Mouse (Mus musculus) neural tube, embryonic 15.5 days (tissue): ENCODE measurements around the gene Gm37419. TPM values are rescaled to one million over a fixed set of nuclear protein-coding genes. Genes with fewer than 3 reads are reported as not detected.
A peak's percentile ranks its signal among the peaks of the same experiment; 100 is the strongest.

Source experiments
- ATAC-seq: fragments of 200-750 bp; cut with Nextera tagmentation; 2 replicates; pipeline ENCODE4 v1.8.0; 2017; ENCODE audit warnings: mild to moderate bottlenecking, moderate TSS enrichment, moderate library complexity; ENCODE audit not compliant: low FRiP score
- H3K27ac ChIP-seq: fragments of 300-500 bp; sonication (generic); replicated peaks from 2 replicates; pipeline ENCODE4 v1.5.1; 2015; ENCODE audit warnings: mild to moderate bottlenecking, inconsistent platforms
- H3K27me3 ChIP-seq: fragments of 300-500 bp; sonication (generic); replicated peaks from 2 replicates; pipeline ENCODE4 v1.6.1; 2015; ENCODE audit warnings: inconsistent platforms
- H3K36me3 ChIP-seq: fragments of 300-500 bp; sonication (generic); 2 replicates; pipeline ENCODE4 v1.6.1; 2015; ENCODE audit warnings: inconsistent platforms
- H3K4me1 ChIP-seq: fragments of 300-500 bp; sonication (generic); 2 replicates; pipeline ENCODE4 v1.6.1; 2015; ENCODE audit warnings: inconsistent platforms
- H3K4me2 ChIP-seq: fragments of 300-500 bp; sonication (generic); 2 replicates; pipeline ENCODE4 v1.6.1; 2015; ENCODE audit warnings: inconsistent platforms, mild to moderate bottlenecking, moderate library complexity
- H3K4me3 ChIP-seq: fragments of 300-500 bp; sonication (generic); replicated peaks from 2 replicates; pipeline ENCODE4 v1.5.1; 2015; ENCODE audit warnings: mild to moderate bottlenecking, inconsistent platforms
- H3K9ac ChIP-seq: fragments of 300-500 bp; sonication (generic); replicated peaks from 2 replicates; pipeline ENCODE4 v1.6.1; 2015; ENCODE audit warnings: mild to moderate bottlenecking, inconsistent platforms
- H3K9me3 ChIP-seq: fragments of 300-500 bp; sonication (generic); replicated peaks from 2 replicates; pipeline ENCODE4 v1.6.1; 2016; ENCODE audit warnings: inconsistent platforms
- WGBS: fragments of 180-500 bp; shearing (Covaris S2); methylation state at CpG from one replicate; pipeline ENCODE4 v1.1.7; 2015; ENCODE audit warnings: mixed read lengths; 5-methylcytosine and 5-hydroxymethylcytosine counted together
- polyA plus RNA-seq: library from polyadenylated mRNA; unstranded; fragments of >200 nt; fragmentation: Nextera tagmentation; extraction: Ambion mirVana; gene quantifications from 2 replicates; pipeline ENCODE4 v1.2.1, GENCODE M21; 2015

Gene Gm37419
- polyA plus RNA-seq, 1 experiment from 2014 or later = not detected

- H3K4me1 ChIP-seq = peaks cover 62% of the 10 kb centered on the region
- H3K27ac ChIP-seq = peak overlapping the region; percentile 100
- no peaks in the 10 kb centered on the region for H3K36me3 ChIP-seq
- under 1% methylated on average over 55 of the region's 64 CpGs for WGBS
- 0 out of 2 replicates have a peak, but pooled peaks have one; percentile 5 for ATAC-seq
- H3K9me3 ChIP-seq = no peaks in the 10 kb centered on the region
- H3K9ac ChIP-seq = peak overlapping the region; percentile 89
- peak overlapping the region; percentile 94 for H3K4me2 ChIP-seq
- H3K27me3 ChIP-seq = peaks cover 7% of the 10 kb centered on the region
- peak overlapping the region; percentile 70 for H3K4me3 ChIP-seq
Observed at GRCm38 (mm10) chr16:23987341-23988156, 733 bp upstream of the Gm37419 start.

- H3K27ac ChIP-seq = peak overlapping the region; percentile 100
- H3K9me3 ChIP-seq = no peaks in the 10 kb centered on the region
- peak overlapping the region; percentile 89 for H3K9ac ChIP-seq
- peaks cover 56% of the 10 kb centered on the region for H3K4me1 ChIP-seq
- peak overlapping the region; percentile 94 for H3K4me2 ChIP-seq
- 0% methylated on average over 7 of the region's 13 CpGs for WGBS
- peak overlapping the region; percentile 70 for H3K4me3 ChIP-seq
- ATAC-seq = no peak
- H3K27me3 ChIP-seq = peaks cover 7% of the 10 kb centered on the region
- H3K36me3 ChIP-seq = no peaks in the 10 kb centered on the region
Observed at GRCm38 (mm10) chr16:23988157-23988465, 171 bp upstream of the Gm37419 start.

GRCm38 (mm10) chr16:23989209-23990160 lies 1.2 kb downstream of the Gm37419 start:
- H3K4me2 ChIP-seq = peak overlapping the region; percentile 94
- H3K9me3 ChIP-seq = no peaks in the 10 kb centered on the region
- peak overlapping the region; percentile 100 for H3K27ac ChIP-seq
- peak; percentile 33; the same call in 1 of the 2 replicates for ATAC-seq
- peaks cover 7% of the 10 kb centered on the region for H3K27me3 ChIP-seq
- H3K36me3 ChIP-seq = no peaks in the 10 kb centered on the region
- H3K4me3 ChIP-seq = peak overlapping the region; percentile 70
- 1% methylated on average over 25 of the region's 25 CpGs for WGBS
- peak overlapping the region; percentile 89 for H3K9ac ChIP-seq
- H3K4me1 ChIP-seq = peaks cover 45% of the 10 kb centered on the region

- WGBS = 36% methylated on average over 11 of the region's 11 CpGs
- Histone ChIP-seq H3K9me3 (no peaks in the 10 kb centered on the region), H3K4me3 (peak overlapping the region; percentile 70), H3K27ac (peak overlapping the region; percentile 100), H3K4me1 (peaks cover 38% of the 10 kb centered on the region), H3K27me3 (no peaks in the 10 kb centered on the region), H3K4me2 (peak overlapping the region; percentile 94), H3K36me3 (no peaks in the 10 kb centered on the region), H3K9ac (peak overlapping the region; percentile 89)
- ATAC-seq = no peak
Observed at GRCm38 (mm10) chr16:23990161-23990970, 2.1 kb downstream of the Gm37419 start.

GRCm38 (mm10) chr16:23991170-23991569 lies 2.9 kb downstream of the Gm37419 start:
- ATAC-seq = no peak
- Histone ChIP-seq H3K36me3 (no peaks in the 10 kb centered on the region), H3K27me3 (no peaks in the 10 kb centered on the region), H3K4me3 (no peak overlapping the region), H3K4me2 (peak overlapping the region; percentile 94; the same call in 1 of the 2 replicates), H3K9me3 (no peaks in the 10 kb centered on the region), H3K9ac (no peak overlapping the region), H3K27ac (no peak overlapping the region), H3K4me1 (peaks cover 34% of the 10 kb centered on the region)
- 1% methylated on average over 4 of the region's 4 CpGs for WGBS

GRCm38 (mm10) chr16:23991846-23992580 lies 3.7 kb downstream of the Gm37419 start:
- Histone ChIP-seq H3K36me3 (no peaks in the 10 kb centered on the region), H3K27ac (no peak overlapping the region), H3K9me3 (no peaks in the 10 kb centered on the region), H3K4me1 (peaks cover 29% of the 10 kb centered on the region), H3K9ac (no peak overlapping the region), H3K4me3 (no peak overlapping the region), H3K4me2 (no peak overlapping the region), H3K27me3 (no peaks in the 10 kb centered on the region)
- ATAC-seq = no peak
- WGBS = 92% methylated on average over 14 of the region's 14 CpGs

- H3K4me3 ChIP-seq = no peak overlapping the region
- H3K4me1 ChIP-seq = peaks cover 23% of the 10 kb centered on the region
- H3K27me3 ChIP-seq = no peaks in the 10 kb centered on the region
- no peaks in the 10 kb centered on the region for H3K9me3 ChIP-seq
- WGBS = 59% methylated on average over 17 of the region's 17 CpGs
- H3K36me3 ChIP-seq = no peaks in the 10 kb centered on the region
- ATAC-seq = no peak
- H3K9ac ChIP-seq = no peak overlapping the region
- no peak overlapping the region for H3K27ac ChIP-seq
- H3K4me2 ChIP-seq = no peak overlapping the region
Observed at GRCm38 (mm10) chr16:23993351-23994321, 5.4 kb downstream of the Gm37419 start.

GRCm38 (mm10) chr16:23996342-23996741 lies 8.1 kb downstream of the Gm37419 start:
- no peak overlapping the region for H3K4me2 ChIP-seq
- no peak overlapping the region for H3K4me3 ChIP-seq
- ATAC-seq = no peak
- H3K9me3 ChIP-seq = no peaks in the 10 kb centered on the region
- no peak overlapping the region for H3K9ac ChIP-seq
- WGBS = 89% methylated on average over 7 of the region's 7 CpGs
- H3K4me1 ChIP-seq = 0 out of 2 replicates have a peak, but pooled peaks cover 4% of the 10 kb centered on the region
- H3K27me3 ChIP-seq = no peaks in the 10 kb centered on the region
- H3K36me3 ChIP-seq = no peaks in the 10 kb centered on the region
- H3K27ac ChIP-seq = no peak overlapping the region

GRCm38 (mm10) chr16:23997228-23997627 lies 8.9 kb downstream of the Gm37419 start:
- Histone ChIP-seq H3K36me3 (no peaks in the 10 kb centered on the region), H3K4me2 (no peak overlapping the region), H3K4me3 (no peak overlapping the region), H3K9me3 (no peaks in the 10 kb centered on the region), H3K27me3 (no peaks in the 10 kb centered on the region), H3K27ac (no peak overlapping the region), H3K9ac (no peak overlapping the region), H3K4me1 (0 out of 2 replicates have a peak, but pooled peaks cover 3% of the 10 kb centered on the region)
- 89% methylated on average over 3 of the region's 3 CpGs for WGBS
- ATAC-seq = no peak

GRCm38 (mm10) chr16:23997912-23998311 lies 9.6 kb downstream of the Gm37419 start:
- no peak overlapping the region for H3K27ac ChIP-seq
- ATAC-seq = no peak
- H3K27me3 ChIP-seq = no peaks in the 10 kb centered on the region
- WGBS = 88% methylated on average over 6 of the region's 6 CpGs
- H3K4me1 ChIP-seq = 0 out of 2 replicates have a peak, but pooled peaks cover 3% of the 10 kb centered on the region
- H3K36me3 ChIP-seq = no peaks in the 10 kb centered on the region
- H3K4me2 ChIP-seq = no peak overlapping the region
- no peak overlapping the region for H3K4me3 ChIP-seq
- H3K9ac ChIP-seq = no peak overlapping the region
- no peaks in the 10 kb centered on the region for H3K9me3 ChIP-seq
